Mouse (Mus musculus) liver, embryonic 13.5 days (tissue): Measurements from ENCODE around the gene Zfyve1. TPM values are rescaled to one million over a fixed set of nuclear protein-coding genes. Genes with fewer than 3 reads are reported as not detected.
A peak's percentile ranks its signal among the peaks of the same experiment; 100 is the strongest.
"Not testable (repeated sequence)": the region's sequence is repeated elsewhere in the genome, so short reads cannot be mapped to it uniquely, and the experiment has no call there.

Source experiments
- ATAC-seq: fragments of 200-750 bp; cut with Nextera tagmentation; 2 replicates; pipeline ENCODE4 v1.8.0; 2017; ENCODE audit warnings: low read depth, mild to moderate bottlenecking, moderate number of reproducible peaks, moderate library complexity
- DNase-seq: peaks from one replicate; pipeline ENCODE4 v3.0.0; 2022
- H3K27ac ChIP-seq: fragments of 300-500 bp; sonication (generic); 2 replicates; pipeline ENCODE4 v1.5.1; 2015; ENCODE audit warnings: moderate library complexity, mild to moderate bottlenecking, inconsistent platforms
- H3K27me3 ChIP-seq: fragments of 300-500 bp; sonication (generic); 2 replicates; pipeline ENCODE4 v1.6.1; 2015; ENCODE audit warnings: mild to moderate bottlenecking, inconsistent platforms
- H3K36me3 ChIP-seq: fragments of 300-500 bp; sonication (generic); 2 replicates; pipeline ENCODE4 v1.6.1; 2015; ENCODE audit warnings: mild to moderate bottlenecking, inconsistent platforms
- H3K4me1 ChIP-seq: fragments of 300-500 bp; sonication (generic); replicated peaks from 2 replicates; pipeline ENCODE4 v1.6.1; 2015; ENCODE audit warnings: inconsistent platforms
- H3K4me2 ChIP-seq: fragments of 300-500 bp; sonication (generic); 2 replicates; pipeline ENCODE4 v1.6.1; 2015; ENCODE audit warnings: inconsistent platforms, mild to moderate bottlenecking, moderate library complexity
- H3K4me3 ChIP-seq: fragments of 300-500 bp; sonication (generic); replicated peaks from 2 replicates; pipeline ENCODE4 v1.5.1; 2015; ENCODE audit warnings: mild to moderate bottlenecking, inconsistent platforms
- H3K9ac ChIP-seq: fragments of 300-500 bp; sonication (generic); 2 replicates; pipeline ENCODE4 v1.6.1; 2015; ENCODE audit warnings: mild to moderate bottlenecking, inconsistent platforms
- H3K9me3 ChIP-seq: fragments of 300-500 bp; sonication (generic); replicated peaks from 2 replicates; pipeline ENCODE4 v1.6.1; 2016; ENCODE audit warnings: inconsistent platforms
- WGBS: fragments of 180-500 bp; shearing (Covaris S2); methylation state at CpG from one replicate; pipeline ENCODE4 v1.1.7; 2015; ENCODE audit not compliant: insufficient replicate concordance; 5-methylcytosine and 5-hydroxymethylcytosine counted together
- polyA plus RNA-seq: library from polyadenylated mRNA; unstranded; fragments of >200 nt; fragmentation: Nextera tagmentation; extraction: Ambion mirVana; gene quantifications from 2 replicates; pipeline ENCODE4 v1.2.1, GENCODE M21; 2015

The Zfyve1 gene
- polyA plus RNA-seq = 5.0 and 5.9 TPM in 2 replicates

DNA sequence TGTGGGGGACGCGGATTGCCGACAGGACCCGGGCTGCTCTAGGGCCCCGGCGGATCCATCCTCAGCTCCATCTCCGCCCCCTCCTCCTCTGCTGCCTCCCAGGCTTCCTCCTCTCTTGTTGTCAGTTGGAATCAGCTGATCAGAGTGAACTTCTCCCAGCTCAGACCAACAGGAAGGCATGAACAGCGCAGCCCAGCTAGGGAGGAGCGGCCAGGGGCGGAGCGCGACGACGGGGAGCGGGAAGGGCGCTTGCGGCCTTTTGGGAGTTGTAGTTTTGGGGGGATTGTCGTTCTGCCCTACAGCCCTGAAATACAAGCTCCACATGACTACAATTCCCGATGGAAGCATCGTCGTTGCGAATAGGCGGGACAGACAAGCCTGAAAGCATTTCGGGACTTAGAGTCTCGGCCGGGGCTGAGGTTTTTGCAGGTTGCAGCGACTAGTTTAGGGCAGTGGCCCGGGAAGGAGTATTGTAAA is at the start of gene Zfyve1:
Zfyve1 (minus strand) TSS at position 198 of the 477 bp plus-strand sequence.
- 0% methylated on average over 28 of the region's 28 CpGs for WGBS
- peak within 1 kb of the TSS; percentile 86 for H3K4me3 ChIP-seq
- peak; percentile 99 for ATAC-seq
- no peaks in the 10 kb centered on the region for H3K9me3 ChIP-seq
- peaks cover 17% of the 10 kb centered on the region for H3K36me3 ChIP-seq
- no peaks in the 10 kb centered on the region for H3K27me3 ChIP-seq
- peaks cover 29% of the 10 kb centered on the region for H3K4me1 ChIP-seq
- peak; percentile 92 for DNase-seq
- H3K9ac ChIP-seq = peak within 1 kb of the TSS; percentile 94
- peak within 1 kb of the TSS; percentile 89 for H3K4me2 ChIP-seq
- peak within 1 kb of the TSS; percentile 87 for H3K27ac ChIP-seq

DNA sequence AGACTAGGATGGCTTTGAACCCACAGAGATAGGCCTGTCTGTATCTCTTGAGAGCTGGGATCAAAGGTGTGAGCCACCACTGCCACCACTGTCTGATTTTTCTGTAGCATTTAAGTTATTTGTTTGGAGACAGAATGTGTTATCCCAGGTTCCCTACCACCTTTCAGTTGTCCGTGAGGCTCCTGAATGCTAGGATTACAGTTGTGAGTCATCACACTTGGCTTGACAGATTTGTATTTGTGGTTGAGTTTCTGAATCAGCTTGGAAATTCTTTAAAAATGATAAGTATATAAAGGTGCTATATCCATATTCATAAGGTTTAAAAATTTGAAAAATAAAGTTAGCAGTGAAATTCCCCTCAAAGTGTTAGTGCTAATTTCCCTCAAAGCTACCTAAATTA is 46.1 kb upstream of the Zfyve1 start:
- peaks cover 66% of the 10 kb centered on the region for H3K36me3 ChIP-seq
- no peak overlapping the region for H3K27ac ChIP-seq
- H3K9me3 ChIP-seq = no peaks in the 10 kb centered on the region
- peaks cover 1% of the 10 kb centered on the region for H3K4me1 ChIP-seq
- ATAC-seq (no peak), DNase-seq (no peak)
- no peak overlapping the region for H3K9ac ChIP-seq
- no peak overlapping the region for H3K4me2 ChIP-seq
- H3K4me3 ChIP-seq = no peak overlapping the region
- H3K27me3 ChIP-seq = no peaks in the 10 kb centered on the region
- 91% methylated on average over 1 of the region's 1 CpGs for WGBS

DNA sequence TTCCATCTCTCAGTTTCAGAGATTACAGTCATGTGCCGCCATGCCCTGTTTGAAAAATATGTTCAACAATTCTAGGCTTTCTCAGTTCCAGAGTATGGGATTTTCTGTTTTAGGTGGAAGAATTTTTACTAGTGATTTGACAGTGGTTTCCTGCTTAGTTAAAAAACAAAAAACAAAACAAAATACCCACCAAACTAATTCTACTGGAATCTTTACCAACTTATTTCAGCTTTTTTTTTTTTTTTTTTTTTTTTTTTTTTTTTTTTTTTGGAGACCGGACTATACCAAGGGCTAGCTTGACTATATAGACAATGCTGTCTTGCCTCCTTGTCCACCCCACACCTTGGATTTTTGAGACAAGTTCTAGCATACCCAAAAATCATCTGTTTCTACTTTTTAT is 44.2 kb upstream of the Zfyve1 start:
- Histone ChIP-seq H3K36me3 (peaks cover 71% of the 10 kb centered on the region), H3K4me1 (peaks cover 10% of the 10 kb centered on the region), H3K4me2 (no peak overlapping the region), H3K9me3 (no peaks in the 10 kb centered on the region), H3K27me3 (no peaks in the 10 kb centered on the region), H3K27ac (no peak overlapping the region), H3K4me3 (no peak overlapping the region), H3K9ac (no peak overlapping the region)
- WGBS = 87% methylated on average over 2 of the region's 2 CpGs
- DNase-seq = no peak
- no peak for ATAC-seq

DNA sequence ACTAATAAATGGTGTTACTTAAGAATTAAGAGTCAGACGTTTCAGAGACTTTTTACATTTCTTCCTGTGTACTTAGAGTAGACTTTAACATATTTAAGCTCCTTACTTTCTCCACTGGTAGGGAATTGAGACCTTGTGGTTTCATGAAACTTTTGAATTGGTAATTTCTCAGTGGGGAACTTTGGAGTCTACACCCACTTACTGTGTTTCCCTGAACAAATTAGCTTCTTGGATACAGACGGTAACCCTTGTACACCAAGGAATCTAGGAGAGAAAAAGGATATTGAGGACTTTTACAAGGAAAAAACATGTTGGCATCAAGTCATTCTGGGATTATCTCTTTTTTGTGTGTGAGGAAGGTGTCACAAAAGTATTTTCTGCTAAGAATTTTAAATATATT is 36.8 kb upstream of the Zfyve1 start:
- Histone ChIP-seq H3K4me1 (peaks cover 31% of the 10 kb centered on the region), H3K36me3 (peaks cover 34% of the 10 kb centered on the region), H3K27me3 (no peaks in the 10 kb centered on the region), H3K27ac (peak overlapping the region; percentile 9; the same call in 1 of the 2 replicates), H3K9ac (peak overlapping the region; percentile 99), H3K4me2 (peak overlapping the region; percentile 60), H3K4me3 (peak overlapping the region; percentile 98), H3K9me3 (no peaks in the 10 kb centered on the region)
- no peak for DNase-seq
- 38% methylated on average over 2 of the region's 2 CpGs for WGBS
- no peak for ATAC-seq

DNA sequence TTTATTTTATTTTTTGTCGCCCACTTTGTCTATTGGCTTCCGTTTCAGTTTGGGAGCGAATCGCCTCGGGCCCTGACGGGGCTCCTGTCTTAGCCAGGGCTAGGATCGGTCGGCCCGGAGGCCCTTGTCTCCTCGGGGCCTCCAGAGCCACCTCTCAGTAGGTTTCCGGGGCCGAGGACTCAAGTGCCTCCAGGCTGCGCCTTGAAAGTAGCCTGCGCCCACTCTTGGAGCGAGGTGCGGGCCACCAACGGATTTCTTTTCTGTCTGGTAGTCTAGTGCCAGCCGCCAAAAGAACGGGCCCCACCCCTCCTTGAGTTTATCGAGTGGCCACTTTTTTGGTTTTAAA is 35.6 kb upstream of the Zfyve1 start:
- DNase-seq (peak; percentile 42), ATAC-seq (peak; percentile 37)
- WGBS = under 1% methylated on average over 20 of the region's 20 CpGs

DNA sequence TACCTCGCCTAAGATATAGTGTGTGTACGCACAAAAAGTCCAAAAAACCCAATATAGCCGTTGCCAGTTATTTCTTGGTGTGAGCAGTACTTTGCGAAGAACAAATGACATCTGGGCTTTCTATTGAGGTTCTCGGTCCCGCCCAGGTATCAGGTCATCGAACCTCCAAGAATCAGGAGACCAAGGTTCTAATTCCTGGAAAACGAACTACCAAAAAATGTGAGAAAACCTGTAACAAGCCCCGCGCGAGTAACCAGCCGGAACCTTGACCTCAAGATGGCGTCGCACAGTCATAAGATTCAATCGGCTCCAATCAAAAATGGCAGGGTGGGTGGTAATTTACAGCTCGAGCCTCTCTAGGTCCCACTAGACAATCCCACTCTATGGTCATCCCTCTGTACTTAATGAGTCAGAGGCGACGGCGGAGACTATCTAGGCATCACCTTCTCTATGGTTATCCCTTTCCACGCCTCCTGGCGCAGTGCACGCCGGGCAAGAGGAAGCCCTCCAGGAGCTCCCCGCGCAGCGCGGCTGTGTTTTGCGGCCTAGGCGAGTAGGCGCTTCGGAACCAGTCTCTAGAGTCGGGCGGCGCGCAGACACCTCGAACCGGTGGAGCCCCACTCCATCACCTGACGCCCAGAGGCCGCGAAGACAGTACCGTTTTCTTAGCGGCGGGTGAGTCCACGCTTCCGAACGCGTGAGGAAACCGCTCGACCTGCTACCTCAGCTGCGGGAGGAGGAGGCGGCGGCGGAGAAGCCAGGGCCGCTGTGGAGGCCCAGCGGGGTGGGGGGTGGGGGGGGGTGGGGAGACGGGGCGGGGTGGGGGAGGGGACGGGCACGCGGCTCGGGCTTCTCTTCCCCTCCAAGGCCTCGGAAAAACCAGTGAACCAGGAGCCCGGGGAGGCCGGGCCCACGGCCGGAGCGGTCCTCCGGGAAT is 35.0 kb upstream of the Zfyve1 start:
- peak overlapping the region; percentile 74 for H3K4me2 ChIP-seq
- ATAC-seq (peak; percentile 99), DNase-seq (peak; percentile 96)
- H3K36me3 ChIP-seq = peaks cover 21% of the 10 kb centered on the region
- H3K4me3 ChIP-seq = peak overlapping the region; percentile 98
- H3K9me3 ChIP-seq = no peaks in the 10 kb centered on the region
- H3K27me3 ChIP-seq = no peaks in the 10 kb centered on the region
- peaks cover 25% of the 10 kb centered on the region for H3K4me1 ChIP-seq
- WGBS = under 1% methylated on average over 55 of the region's 68 CpGs
- H3K9ac ChIP-seq = peak overlapping the region; percentile 99
- peak overlapping the region; percentile 93 for H3K27ac ChIP-seq

More for the DNA sequence above, 35.6 kb upstream of the Zfyve1 start:
- H3K9me3 ChIP-seq = no peaks in the 10 kb centered on the region
- H3K4me2 ChIP-seq = peak overlapping the region; percentile 74
- peak overlapping the region; percentile 93 for H3K27ac ChIP-seq
- peak overlapping the region; percentile 98 for H3K4me3 ChIP-seq
- H3K36me3 ChIP-seq = peaks cover 28% of the 10 kb centered on the region
- H3K9ac ChIP-seq = peak overlapping the region; percentile 99
- no peaks in the 10 kb centered on the region for H3K27me3 ChIP-seq
- peaks cover 25% of the 10 kb centered on the region for H3K4me1 ChIP-seq

DNA sequence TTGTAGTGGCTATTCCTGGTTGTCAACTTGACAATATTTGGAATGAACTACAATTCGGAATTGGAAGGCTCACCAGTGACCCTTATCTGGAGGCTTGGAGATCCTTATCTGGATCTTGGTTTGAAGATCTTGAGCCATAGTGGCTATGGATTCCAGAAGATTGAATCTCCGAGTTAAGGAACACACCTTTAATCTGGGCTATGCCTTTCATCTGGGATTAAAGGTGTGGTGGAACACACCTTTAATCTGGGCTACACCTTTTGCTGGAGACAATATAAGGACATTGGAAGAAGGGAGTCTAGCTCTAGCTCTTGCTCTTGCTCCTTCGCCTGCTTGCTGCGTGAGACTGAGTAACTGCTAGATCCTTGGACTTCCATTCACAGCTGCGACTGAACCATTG is 33.9 kb upstream of the Zfyve1 start, which contains the start of gene Rbm25:
Rbm25 (plus strand) TSS at position 301 of the 400 bp plus-strand sequence.
- ATAC-seq, H3K27me3 ChIP-seq, H3K9me3 ChIP-seq, DNase-seq: not testable (repeated sequence)
- WGBS = no CpG with 5 or more reads among the region's 5 CpGs
- H3K27ac ChIP-seq = peak within 1 kb of the TSS; percentile 93
- peaks cover 13% of the 10 kb centered on the region for H3K36me3 ChIP-seq
- H3K4me2 ChIP-seq = peak within 1 kb of the TSS; percentile 74
- H3K4me1 ChIP-seq = peaks cover 20% of the 10 kb centered on the region
- peak within 1 kb of the TSS; percentile 99 for H3K9ac ChIP-seq
- H3K4me3 ChIP-seq = peak within 1 kb of the TSS; percentile 98

GRCm38 (mm10) chr12:83624321-83624720 is 27.3 kb upstream of the Zfyve1 start:
- no peak overlapping the region for H3K27ac ChIP-seq
- DNase-seq = no peak
- H3K9ac ChIP-seq = no peak overlapping the region
- no peaks in the 10 kb centered on the region for H3K36me3 ChIP-seq
- no peaks in the 10 kb centered on the region for H3K27me3 ChIP-seq
- H3K4me3 ChIP-seq = no peak overlapping the region
- no peaks in the 10 kb centered on the region for H3K4me1 ChIP-seq
- no peak overlapping the region for H3K4me2 ChIP-seq
- no peak for ATAC-seq
- no peaks in the 10 kb centered on the region for H3K9me3 ChIP-seq
- WGBS = 57% methylated on average over 1 of the region's 1 CpGs

GRCm38 (mm10) chr12:83622031-83622755 is 25.2 kb upstream of the Zfyve1 start:
- no peaks in the 10 kb centered on the region for H3K36me3 ChIP-seq
- DNase-seq = no peak

DNA sequence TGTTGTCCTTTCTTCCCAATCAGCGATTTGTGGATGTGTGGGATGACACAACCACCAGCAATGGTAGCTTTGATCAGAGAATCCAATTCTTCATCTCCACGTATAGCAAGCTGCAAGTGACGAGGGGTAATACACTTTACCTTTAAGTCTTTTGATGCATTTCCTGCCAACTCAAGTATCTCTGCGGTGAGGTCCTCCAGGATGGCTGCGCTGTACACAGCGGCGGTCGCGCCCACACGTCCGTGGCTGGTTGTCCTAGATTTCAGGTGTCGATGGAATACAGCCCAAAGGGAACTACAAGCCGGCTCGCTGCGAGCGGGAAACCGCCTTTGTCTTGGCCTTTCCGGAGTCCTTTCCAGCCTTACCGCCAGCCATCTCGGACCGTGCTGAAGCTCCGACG is 23.7 kb upstream of the Zfyve1 start:
- not testable (repeated sequence) for H3K4me1 ChIP-seq, ATAC-seq, H3K27me3 ChIP-seq, H3K9ac ChIP-seq, H3K27ac ChIP-seq, H3K9me3 ChIP-seq, H3K36me3 ChIP-seq, DNase-seq, H3K4me3 ChIP-seq
- 37% methylated on average over 23 of the region's 23 CpGs for WGBS
- peak overlapping the region; percentile 43 for H3K4me2 ChIP-seq

More at GRCm38 (mm10) chr12:83622031-83622755, 25.2 kb upstream of the Zfyve1 start:
- no peak overlapping the region for H3K27ac ChIP-seq
- 66% methylated on average over 6 of the region's 6 CpGs for WGBS
- H3K4me1 ChIP-seq = no peaks in the 10 kb centered on the region
- H3K27me3 ChIP-seq = no peaks in the 10 kb centered on the region
- no peak overlapping the region for H3K9ac ChIP-seq
- no peak overlapping the region for H3K4me3 ChIP-seq
- H3K9me3 ChIP-seq = no peaks in the 10 kb centered on the region
- no peak for ATAC-seq
- H3K4me2 ChIP-seq = no peak overlapping the region

DNA sequence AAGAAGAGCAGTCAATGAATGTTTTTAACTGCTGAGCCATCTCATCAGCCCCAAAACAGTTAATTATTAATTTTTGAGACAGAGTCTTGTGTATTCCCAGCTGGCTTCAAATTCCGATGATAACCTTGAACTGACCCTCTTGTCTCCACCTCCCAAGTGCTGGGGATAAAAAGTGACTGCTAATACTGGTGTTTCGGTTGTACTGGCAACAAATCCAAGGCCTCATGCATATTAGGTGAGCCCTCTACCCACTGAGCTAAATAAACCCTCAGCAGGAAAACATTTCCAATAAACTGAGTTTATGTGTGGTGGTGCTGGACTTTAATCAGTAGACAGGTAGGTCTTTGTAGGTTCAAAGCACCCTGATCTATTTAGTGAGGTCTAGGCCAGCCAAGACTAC is 22.0 kb upstream of the Zfyve1 start:
- H3K4me3 ChIP-seq = no peak overlapping the region
- DNase-seq = no peak
- H3K36me3 ChIP-seq = no peaks in the 10 kb centered on the region
- no peaks in the 10 kb centered on the region for H3K4me1 ChIP-seq
- no peaks in the 10 kb centered on the region for H3K27me3 ChIP-seq
- H3K4me2 ChIP-seq = no peak overlapping the region
- WGBS = 69% methylated on average over 2 of the region's 2 CpGs
- no peaks in the 10 kb centered on the region for H3K9me3 ChIP-seq
- no peak overlapping the region for H3K27ac ChIP-seq
- no peak overlapping the region for H3K9ac ChIP-seq
- ATAC-seq = no peak
